Mouse (Mus musculus): ENCODE measurements around the gene Kctd14.
A peak's percentile ranks its signal among the peaks of the same experiment; 100 is the strongest.
"Not testable (repeated sequence)": the region's sequence is repeated elsewhere in the genome, so short reads cannot be mapped to it uniquely, and the experiment has no call there.

The Kctd14 gene

DNA sequence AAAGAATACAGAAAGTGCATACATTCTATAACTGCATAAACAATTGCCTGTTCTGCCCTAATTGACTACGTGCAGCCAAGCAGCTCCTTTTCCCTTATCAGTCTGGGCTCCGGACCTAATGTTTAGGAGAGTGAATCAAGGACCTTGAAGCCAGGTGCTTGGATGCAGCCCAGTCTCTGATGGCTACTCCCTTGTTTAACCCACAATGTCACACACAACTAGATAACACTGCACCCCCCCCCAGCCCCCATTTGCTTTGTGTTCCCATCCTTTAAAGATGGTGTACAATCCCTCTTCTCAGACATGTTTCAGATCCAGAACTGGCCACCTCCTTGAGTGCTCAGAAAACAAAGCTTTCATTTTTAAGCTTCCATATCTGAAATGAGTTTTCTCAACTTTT, at the start of gene Kctd14:
Kctd14 (plus strand) TSS at position 301 of the 400 bp plus-strand sequence.
- not testable (repeated sequence) for DNase-seq (ENCODE audit: low read depth)

DNA sequence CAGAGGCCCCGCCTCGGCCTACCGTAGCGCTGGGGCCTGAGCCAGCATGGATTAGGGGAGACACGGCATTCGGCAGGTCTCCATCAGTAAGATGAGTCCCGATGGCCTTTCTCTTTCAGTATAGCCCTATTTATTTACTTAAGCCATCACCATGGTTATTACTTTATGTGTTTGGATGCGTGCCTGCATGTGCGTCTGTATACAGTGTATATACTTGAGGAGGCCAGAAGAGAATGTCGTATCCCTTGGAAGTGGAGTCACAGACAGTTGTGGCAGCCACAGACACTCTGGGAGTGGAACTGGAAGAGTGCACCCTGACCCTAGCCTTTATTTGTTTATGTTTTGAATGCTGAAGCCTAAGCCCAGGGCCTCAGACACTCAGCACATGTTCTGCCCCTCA, 44.0 kb upstream of the Kctd14 start:
- no peak for DNase-seq (ENCODE audit: low read depth)

DNA sequence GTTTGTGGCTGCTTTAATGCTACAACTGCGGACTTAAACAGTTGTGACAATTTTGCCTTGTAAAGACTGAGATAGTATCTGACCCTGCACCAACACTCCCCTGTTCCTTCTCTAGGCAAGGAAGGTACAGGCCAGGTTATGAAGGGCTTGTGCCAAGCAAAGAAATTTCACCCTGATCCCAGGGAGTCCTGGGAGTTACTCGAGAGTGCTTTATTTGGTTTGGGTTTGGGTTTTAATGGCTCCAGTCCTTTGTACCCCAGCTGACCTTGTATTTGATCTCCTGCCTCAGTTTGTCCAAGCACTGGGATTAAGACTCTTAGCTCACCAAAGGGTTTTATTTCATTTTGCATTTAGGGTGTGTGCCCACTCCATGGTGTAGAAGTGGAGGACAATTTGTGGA, 40.0 kb upstream of the Kctd14 start:
- no peak for DNase-seq (ENCODE audit: low read depth)

DNA sequence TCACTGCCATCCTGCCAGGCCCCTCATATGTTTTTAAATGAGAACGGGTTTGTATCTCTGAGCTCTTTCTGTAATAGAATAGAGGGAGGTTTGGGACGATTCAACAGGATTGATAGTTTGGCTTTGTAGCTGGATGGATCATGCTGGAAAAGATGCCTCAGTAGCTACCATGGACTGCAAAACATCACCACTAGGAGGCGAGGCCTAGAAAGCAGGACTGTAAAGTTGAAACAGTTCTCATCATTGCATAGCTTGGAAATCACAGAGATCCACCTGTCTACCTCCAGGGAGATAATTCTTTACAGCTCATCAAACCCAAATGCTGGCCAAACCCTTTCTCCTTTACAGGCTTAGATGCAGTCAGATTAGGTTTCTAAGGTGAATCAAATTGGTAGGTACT, 39.5 kb upstream of the Kctd14 start:
- no peak for DNase-seq (ENCODE audit: low read depth)

DNA sequence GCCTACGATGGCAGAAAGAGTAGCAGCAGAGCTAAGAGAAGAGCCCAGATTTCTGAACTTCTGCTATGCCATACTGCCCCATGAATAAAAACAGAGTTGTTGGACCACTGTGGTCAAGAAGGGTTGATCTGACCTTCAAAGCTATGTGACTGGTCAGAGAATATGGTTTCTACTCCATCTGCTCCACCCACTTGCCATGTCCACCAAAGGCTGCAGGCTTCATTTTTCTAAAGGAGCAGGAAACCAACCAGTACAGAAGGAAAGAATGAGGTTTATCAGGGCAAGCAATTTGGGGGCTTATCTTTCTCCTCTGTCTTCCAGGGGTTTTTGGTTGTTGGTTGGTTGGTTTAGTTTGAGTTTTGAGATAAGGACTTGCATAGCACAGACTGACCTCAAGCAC, 37.1 kb upstream of the Kctd14 start:
- DNase-seq (ENCODE audit: low read depth): peak; percentile 91

DNA sequence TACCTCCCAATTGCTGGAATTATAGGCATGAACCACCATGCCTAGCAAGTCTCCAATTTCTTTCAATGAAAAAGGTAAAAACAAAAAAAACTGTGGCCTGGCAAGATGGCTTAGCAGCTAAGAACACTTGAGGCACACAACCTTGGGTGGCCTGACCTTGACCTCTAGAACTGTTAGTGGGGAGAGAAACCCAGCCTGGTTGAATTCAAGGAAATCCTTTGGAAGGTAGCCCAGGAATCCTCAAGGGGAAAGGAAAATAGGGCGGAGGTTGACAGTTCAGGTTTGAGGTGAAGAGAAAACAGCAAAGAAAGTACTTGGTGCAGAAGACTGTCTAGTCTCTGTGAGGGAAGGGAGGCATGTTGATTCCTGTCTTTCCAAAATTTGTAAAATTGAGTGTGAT, 36.7 kb upstream of the Kctd14 start:
- no peak for DNase-seq (ENCODE audit: low read depth)

DNA sequence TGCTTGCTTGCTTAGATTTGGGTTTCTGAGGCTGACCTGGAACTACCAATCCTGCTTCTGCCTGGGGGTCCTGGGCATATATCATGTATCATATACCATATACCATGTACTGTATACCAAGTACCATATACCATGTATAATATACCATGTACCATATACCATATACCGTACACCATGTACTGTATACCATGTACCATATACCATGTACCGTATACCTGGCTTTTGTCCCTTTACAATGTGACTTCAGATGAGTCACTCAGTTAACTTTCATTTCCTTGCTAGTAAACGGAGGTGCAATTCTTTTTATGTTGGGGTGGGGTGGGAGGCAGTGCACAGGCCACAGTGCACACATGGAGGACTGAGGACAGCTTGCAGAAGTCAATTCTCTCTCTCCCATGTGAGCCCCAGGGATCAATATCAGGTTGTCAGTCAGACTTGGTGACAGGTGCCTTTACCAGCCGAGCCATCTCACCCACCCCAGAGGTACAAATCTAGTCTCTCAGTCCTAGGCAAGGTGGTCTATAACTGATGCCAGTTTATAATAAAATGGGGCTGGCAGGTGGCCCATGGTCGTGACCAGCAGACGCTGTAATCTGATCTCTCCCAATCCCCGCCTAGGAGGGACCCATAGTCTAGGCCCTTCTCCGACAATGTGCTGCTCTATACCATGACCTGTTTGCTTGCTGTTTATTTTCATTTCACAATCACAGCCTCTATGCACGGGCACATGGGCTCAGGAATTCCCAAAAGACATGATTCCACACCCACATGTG, 36.0 kb upstream of the Kctd14 start:
- no peak for DNase-seq (ENCODE audit: low read depth)

DNA sequence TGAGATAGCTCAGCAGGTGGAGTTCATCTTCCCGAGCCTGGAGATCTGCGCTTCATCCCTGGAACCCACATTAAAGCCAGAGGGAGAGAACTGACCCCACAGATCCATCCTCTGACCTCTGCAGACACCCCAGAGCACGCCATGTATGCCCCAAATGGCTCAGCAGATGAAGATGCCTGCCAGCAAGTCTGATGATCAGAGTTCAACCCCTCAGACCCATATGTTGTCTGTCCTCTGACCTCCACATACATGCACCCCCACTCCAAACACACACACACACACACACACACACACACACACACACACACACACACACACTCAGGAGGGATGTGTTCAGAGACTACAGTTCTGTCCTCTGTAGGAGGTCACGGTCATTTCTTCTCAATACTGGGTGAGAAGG, 34.6 kb upstream of the Kctd14 start:
- DNase-seq (ENCODE audit: low read depth): no peak

DNA sequence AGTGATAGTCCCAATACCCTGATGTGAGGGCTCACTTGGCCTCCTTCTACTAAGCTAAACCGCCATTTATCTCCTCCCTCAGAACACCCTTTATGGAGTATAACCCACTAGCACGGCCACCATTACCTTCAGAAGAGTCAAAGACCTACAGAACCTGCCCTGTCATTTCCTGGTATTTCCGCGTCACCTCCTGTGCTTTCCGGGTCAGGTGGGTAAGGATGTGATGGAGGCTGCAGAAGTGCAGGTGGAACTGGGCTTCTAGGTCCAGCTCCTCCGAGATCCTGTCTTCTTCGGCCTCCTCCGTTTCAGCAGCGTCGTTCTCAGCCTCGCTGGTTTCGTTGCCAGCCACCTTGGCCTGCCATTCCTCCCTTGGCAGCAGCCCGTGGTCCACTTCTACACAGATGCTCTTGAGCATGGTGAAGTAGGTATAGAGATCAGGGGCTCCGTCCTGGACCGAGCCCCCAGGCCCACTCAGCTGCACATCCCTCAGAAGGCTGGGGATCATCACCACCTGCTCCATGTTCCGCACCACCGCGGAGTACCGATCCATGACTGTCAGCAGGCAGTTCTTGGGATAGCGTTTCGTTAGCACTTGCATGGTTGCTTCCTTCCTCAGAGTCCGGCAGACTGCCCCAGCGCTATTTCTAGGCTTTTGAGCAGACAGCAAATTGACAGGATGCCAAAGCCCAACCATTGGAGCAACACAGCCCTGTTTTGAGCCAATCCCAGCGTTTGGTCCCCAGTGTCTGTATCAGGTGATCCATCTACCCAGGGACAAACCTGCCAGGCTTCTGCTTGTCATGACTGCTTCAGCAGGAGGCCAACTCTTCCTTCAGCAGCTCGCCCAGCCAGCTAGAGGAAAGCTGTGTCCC, 34.0 kb upstream of the Kctd14 start, which contains the start of gene Thrsp:
Thrsp (minus strand) TSS at position 825 of the 872 bp plus-strand sequence.
- DNase-seq (ENCODE audit: low read depth): peak; percentile 22

DNA sequence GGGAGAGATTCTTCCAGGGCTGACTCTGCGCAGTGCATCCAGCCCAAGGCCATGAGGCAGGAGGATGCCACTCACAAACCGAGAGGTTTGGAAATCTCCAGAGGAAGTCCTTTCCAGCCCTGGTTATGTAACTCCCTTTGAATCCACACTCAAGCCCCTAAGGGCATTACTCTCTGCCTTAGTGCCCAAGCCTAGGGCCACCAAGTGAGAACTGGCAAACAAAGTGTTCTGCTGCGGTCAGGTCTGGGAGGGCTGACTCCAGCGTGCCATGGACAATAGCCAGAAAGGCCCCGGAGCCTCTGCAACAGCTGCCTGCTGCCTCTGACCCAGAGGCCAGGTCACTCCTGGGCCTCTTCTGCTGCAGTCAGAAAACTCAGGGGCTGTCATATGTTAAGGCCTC, 32.4 kb upstream of the Kctd14 start:
- DNase-seq (ENCODE audit: low read depth): no peak

DNA sequence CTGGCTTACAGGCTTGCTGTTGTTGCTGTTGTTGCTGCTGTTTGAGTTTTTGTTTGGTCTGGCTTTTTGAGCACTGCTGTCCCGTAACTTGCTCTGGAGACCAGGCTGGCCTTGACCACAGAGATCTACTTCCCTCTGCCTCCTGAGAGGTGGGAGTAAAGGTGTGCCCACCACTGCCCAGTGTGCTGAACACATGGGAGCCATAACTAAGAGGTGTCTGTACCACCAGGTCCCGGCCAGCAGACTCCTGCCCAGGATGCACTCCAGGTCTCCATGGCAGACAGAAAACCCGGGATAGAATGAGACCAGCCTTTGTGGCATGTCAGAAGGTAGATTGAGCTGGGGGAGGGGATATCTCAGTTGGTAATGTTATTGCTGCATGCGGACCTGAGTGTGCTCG, 32.0 kb upstream of the Kctd14 start:
- DNase-seq (ENCODE audit: low read depth): no peak

DNA sequence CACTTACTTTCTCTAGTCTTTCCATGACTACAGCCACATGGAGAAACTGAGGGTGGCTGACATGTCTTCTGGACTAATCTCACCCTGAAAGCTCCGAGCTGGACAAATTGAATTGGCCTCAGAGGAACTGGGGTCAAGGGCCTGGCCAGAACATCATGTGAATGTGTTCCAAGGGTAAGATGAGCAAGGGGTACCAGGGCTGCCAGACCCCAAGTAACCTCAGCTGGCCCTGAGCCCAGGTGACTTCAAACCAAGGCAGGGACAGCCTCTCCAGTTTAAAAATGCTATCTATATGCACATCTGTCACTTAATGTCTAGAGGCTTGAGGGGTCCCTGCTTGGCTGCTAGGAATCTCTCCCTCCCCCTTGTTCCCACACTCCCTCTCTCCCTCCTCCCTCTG, 30.7 kb upstream of the Kctd14 start:
- no peak for DNase-seq (ENCODE audit: low read depth)

DNA sequence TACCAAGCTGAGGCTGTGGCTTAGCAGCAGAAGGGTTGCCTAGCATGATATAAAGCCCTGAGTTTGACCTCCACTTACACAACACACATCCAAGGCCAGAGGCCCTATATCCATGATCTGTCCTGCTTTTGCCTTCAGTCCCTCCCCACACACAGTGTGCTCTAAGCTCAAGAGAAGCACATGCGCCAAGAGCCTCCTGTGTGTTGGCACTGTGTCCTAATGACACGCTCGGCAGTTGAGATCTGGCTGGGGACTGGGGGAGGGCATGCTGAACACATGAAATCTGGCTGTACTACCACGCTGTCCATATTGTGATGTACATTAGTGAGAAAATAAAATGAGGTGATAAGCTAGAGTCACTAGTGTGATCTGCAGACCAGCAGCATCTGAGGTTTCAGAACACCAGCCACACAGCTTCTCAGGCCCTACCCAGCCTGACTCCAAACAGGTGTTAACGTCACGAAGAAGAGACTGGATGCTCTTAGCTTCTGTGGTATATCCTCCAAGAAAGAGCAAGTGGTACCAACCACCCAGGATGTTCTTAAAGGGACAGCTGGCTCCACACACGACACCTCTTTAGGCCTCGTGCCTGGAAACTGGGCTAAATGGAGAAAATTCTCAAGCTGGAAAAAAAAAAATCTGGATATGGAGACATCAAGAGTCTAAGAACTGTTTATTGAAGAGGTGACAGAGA, 30.0 kb upstream of the Kctd14 start:
- DNase-seq (ENCODE audit: low read depth): no peak

DNA sequence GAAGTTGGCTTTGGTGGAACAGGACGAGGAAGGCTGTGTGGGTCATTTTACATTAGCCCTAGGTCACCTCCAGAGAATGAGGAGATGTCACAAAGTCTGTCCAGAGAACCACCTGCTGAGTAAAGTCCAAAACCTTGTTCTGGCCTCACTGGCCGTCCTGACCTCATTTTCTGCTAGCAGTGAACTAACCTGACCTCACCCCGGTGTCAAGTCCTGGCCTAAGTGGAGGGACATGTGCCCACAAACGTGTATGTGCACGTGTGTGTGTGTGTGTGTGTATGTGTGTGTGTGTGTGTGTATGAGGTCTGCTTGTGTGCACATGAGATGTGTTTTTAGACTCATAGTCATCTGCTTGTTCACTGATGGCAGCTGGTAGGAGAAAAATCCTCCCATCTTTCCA, 27.4 kb upstream of the Kctd14 start:
- no peak for DNase-seq (ENCODE audit: low read depth)

DNA sequence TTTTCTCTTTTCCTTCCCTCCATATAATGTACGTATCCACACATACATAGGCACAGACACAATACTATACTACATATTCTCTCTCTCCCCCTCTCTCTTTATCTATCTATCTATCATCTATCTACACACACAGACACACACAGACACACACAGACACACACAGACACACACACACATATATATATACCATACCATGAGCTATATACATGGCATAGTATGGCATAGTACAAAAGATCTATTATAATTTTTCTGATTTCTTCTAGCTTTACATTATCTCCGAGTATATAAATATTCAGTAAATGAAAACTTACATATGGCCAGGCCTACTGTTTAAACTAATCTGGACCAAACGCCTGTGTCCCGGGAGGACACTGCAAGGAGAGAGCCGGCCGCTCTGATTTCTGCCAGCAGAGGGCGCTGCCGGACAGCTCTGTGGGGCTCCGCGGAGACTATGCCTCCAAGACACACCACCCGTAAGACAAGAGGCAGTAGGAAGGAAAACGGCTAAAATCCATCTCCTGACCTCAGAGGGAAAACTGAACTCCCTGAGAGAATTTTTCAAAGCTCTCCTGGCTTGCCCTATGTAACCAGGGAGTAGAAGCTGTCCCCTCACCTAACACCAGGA, 26.4 kb upstream of the Kctd14 start:
- peak; percentile 80 for DNase-seq (ENCODE audit: low read depth)

DNA sequence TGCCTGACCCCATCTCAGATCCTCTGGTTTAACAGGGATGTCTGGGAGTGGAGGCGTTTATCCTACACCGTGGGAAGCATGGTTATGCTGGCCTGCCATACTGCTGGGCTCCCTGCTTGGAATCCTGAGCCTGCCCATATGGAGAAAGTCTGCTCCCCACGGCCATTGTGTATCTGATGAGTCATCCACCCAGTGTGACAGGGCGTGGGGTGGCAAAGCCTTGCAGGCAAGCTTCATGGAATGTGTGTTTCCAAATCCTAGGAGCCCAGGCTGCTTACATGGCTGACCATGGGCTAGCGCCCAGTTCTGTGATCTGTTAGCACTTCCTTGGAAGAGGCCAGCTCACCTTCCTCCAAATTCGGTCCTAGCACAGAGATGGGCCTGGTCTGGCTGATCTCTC, 24.6 kb upstream of the Kctd14 start:
- DNase-seq (ENCODE audit: low read depth): no peak

DNA sequence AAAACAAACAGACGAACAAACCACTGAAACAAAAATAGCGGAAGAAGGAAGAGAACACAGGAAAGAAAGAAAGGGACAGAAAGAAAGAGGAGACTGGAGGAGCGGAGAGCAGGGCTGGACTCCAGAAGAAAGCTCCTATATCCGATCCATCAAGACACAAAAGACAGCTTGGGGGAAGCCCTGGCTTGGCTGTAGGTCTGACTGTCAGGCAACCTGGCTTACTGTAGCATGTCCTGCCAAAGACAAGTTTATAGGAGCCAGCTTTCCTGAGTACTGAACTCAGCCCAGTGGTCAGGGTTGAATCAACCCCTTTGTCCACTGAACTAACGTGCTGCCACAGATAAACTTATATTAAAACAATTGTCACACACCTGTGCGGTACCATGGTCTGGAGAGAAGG, 23.8 kb upstream of the Kctd14 start:
- no peak for DNase-seq (ENCODE audit: low read depth)

DNA sequence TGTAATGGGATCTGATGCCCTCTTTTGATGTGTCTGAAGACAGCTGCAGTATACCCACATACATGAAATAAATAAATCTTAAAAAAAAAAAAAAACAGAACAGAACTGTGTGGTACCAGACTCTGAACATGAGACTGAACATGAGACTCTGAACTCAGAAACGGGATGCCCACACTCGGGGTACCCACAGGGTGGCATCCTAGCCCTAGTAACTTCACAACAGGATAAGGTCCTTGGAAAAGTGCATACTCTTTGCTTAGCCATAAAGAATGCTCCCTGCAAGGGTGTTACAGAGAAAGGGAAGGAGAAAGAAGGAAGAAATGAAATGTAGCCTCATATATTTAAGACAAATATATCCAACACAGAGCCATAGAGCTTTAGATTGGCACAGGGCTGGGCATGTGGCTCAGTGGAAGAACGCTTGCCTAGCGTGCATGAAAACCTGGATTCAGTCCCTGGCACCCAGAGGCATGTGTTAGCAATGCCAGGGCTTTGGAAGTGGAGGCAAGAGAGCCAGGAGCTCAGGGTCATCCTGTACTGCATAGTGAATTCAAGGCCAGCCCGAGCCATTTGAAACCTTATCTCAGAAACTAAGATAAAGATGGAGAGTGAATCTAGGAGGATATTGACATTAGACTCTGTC, 23.2 kb upstream of the Kctd14 start:
- no peak for DNase-seq (ENCODE audit: low read depth)

DNA sequence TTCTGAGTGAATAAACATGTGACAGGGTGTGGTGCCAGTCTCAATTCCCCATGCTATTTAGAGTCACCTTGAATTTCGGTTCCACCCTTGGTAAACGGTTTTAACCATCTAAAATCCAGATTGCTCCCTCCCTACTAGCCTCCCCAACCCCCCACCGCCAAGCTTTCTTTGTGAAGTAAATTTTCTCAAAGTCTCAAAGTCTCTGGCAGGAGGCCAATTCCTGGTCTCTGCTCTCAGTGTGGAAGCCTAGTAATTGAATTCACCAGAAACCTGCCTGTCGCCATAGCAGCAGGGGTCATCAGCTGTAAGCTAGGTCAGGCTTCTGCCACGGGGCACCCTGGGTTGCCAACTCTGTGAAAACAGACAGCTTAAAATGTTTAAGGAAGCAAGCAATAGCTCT, 21.4 kb upstream of the Kctd14 start:
- no peak for DNase-seq (ENCODE audit: low read depth)

DNA sequence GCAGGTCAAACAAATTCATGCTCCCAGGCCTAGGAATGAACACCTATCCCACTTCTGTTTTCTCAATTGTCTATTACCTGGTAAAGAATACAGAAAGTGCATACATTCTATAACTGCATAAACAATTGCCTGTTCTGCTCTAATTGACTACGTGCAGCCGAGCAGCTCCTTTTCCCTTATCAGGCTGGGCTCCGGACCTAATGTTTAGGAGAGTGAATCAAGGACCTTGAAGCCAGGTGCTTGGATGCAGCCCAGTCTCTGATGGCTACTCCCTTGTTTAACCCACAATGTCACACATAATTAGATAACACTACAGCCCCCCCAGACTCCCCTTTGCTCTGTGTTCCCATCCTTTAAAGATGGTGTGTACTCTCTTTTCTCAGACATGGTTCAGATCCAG, 17.6 kb upstream of the Kctd14 start:
- DNase-seq (ENCODE audit: low read depth): not testable (repeated sequence)

DNA sequence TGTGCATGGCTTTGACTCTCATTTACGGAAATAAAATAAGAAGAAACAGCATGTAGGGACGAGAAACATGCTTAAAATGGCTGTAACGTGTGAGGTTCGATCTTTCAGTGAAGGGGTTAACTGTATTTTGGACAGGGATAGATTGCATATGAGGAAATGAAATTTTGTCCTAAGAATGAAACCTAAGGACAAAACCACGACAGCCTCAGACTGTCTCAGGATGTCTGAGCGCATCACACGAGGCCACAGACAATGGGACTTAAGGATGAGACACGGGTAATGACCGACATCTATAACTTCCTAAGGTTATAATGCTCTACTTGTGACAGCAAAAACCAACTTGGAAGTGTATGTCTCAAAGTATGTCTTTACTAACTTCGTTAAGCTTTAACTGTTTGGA, 16.6 kb upstream of the Kctd14 start:
- DNase-seq (ENCODE audit: low read depth): no peak

DNA sequence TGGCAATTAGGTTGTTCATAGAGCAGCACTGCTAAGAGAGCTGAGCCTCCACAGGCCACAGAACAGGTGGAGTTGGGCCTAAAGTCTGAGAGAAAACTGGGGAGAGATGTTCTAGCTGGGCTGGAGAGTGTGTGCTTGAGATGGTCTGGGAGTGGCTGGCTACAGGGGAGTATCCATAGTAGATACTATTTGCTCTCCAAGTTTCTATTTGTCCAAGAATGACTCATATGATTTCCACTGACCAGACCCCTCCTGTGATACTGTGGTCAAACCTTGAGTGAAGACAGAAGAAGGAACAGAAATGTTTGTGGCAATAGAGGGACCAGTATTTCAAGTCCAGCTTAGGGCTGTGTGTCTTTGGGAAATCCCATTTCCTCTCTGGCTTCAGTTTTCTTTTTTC, 12.1 kb upstream of the Kctd14 start:
- DNase-seq (ENCODE audit: low read depth): peak; percentile 38

Data from 416B (cell line).